Mouse (Mus musculus) embryonic facial prominence, embryonic 14.5 days (tissue): ENCODE data around the gene Bri3. TPM values are rescaled to one million over a fixed set of nuclear protein-coding genes. Genes with fewer than 3 reads are reported as not detected.

Source experiments
- polyA plus RNA-seq: library from polyadenylated mRNA; unstranded; fragments of >200 nt; fragmentation: Nextera tagmentation; extraction: Ambion mirVana; gene quantifications from 2 replicates; pipeline ENCODE4 v1.2.1, GENCODE M21; 2014

Bri3 gene
- polyA plus RNA-seq, 1 experiment from 2014 or later: 96.3 TPM

Other genes with a start within 250 kb of the Bri3 start
- gene Ccz1, start 229.6 kb upstream of the Bri3 start, polyA plus RNA-seq: 69.6 and 76.1 TPM in 2 replicates
- gene Ocm, start 217.8 kb upstream of the Bri3 start, polyA plus RNA-seq: 0.34 and 1.1 TPM in 2 replicates
- 3.7 and 4.2 TPM in 2 replicates for gene Lmtk2, start 144.0 kb upstream of the Bri3 start, polyA plus RNA-seq
- 0.60 and 1.0 TPM in 2 replicates for gene Bhlha15, start 54.2 kb upstream of the Bri3 start, polyA plus RNA-seq
- gene Tecpr1, start 20.8 kb upstream of the Bri3 start, polyA plus RNA-seq: 19.3 and 20.6 TPM in 2 replicates
- gene Baiap2l1, start 113.7 kb downstream of the Bri3 start, polyA plus RNA-seq: 10.6 and 10.8 TPM in 2 replicates